Mouse (Mus musculus) adrenal gland, postnatal 4 days (tissue): ENCODE measurements around the gene Syt1. TPM values are rescaled to one million over a fixed set of nuclear protein-coding genes. Genes with fewer than 3 reads are reported as not detected.
A peak's percentile ranks its signal among the peaks of the same experiment; 100 is the strongest.

Source experiments
- DNase-seq, 2 experiments: peaks; one replicate each; pipeline ENCODE4 v3.0.0; 2021 to 2022; ENCODE audit warnings: low spot score in 2 of 2, mixed read lengths in 2 of 2
- long read RNA-seq, 2 experiments: library from polyadenylated mRNA; stranded (forward); transcript quantifications; one replicate each; pipeline ENCODE4 v2.0.0; 2021
- total RNA-seq, 2 experiments: library from RNA; stranded (reverse); gene quantifications; 2 replicates each; pipeline ENCODE4 v1.2.3; 2021

Syt1 gene
- 10 to 100 TPM; 24.9 to 30.7 TPM for total RNA-seq
- long read RNA-seq, experiment 1, full-length matches to known transcripts = 1 of 2 reads
- long read RNA-seq, experiment 1, partial matches to known transcripts = 0 of 2 reads
- long read RNA-seq, experiment 1, other reads (novel, unspliced or antisense) = 1 of 2 reads
- long read RNA-seq, experiment 2, partial matches to known transcripts = 2 of 12 reads
- long read RNA-seq, experiment 2, other reads (novel, unspliced or antisense) = 8 of 12 reads

- peak; percentile 3 for DNase-seq
Observed at GRCm38 (mm10) chr10:109010241-109011193, at the start of gene Syt1. Syt1 (minus strand) TSS chr10:109010982.

- DNase-seq = no peak
Observed at GRCm38 (mm10) chr10:109056500-109056899, 45.7 kb upstream of the Syt1 start.

DNA sequence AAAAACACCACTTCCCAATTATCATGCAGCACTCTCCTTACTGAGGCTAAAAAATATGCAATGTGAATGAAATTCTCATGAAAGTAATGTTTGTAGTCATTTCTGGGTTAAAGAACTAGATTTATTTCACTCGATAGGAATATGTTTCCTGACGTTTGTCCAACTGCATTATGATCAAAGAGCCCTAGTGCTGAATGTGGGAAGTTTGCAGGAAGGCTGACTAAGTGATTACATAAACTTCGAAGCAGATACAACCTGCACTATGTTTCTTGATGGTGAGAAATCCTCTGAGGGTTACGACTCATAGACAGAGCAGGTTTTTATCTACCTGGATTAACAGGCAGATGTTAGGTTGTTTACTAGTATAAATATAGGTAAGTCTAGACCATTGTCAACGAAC is 36.8 kb upstream of the Syt1 start:
- no peak for DNase-seq

GRCm38 (mm10) chr10:109046988-109047387 is 36.2 kb upstream of the Syt1 start:
- DNase-seq = no peak

DNA sequence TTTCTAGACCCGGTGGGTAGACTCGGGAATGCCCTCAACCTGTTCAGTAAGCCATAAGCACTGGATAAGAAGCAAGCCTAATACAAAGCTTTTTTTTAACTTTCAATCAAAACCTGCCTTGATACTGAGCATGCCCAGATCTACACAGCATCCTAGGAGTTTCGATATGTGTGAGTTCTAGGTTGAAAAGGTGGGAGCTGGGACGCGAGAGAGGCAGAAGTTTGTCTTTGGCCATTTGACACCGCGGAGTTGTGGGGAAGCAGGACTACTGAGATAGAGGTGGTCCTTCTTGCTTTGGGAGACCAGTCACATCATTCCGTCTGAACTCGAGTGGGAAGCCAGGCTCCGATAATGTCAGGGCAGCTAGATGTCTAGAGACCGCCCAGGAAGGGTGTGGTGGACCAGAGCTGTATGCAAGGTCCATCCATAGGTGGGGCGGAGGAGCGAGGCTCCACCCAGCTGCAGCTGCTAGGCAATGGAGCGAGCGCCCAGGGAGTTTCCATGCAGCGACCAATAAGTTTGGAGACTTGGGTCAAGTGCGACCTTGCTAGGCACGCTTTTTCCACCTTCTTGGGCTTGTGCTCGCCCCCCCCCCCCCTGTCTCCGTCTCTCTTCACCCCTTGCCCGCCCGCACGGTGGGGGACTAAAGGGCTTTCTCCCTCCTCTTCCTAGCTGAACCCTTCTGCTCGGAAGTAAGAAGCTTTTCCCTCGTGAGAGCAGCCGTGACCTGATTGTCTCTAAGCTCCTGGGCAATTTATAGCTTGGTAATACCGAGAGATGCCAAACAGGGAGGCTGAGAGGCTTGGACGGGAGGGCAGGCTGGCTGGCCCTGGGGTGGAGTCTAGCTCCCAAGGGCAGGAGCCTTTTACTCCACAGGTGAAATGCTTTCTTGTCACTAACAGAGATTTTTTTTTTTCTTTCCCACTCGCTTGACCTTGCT is 714 bp upstream of the Syt1 start:
- DNase-seq = peak; percentile 2 to 4

- DNase-seq = no peak
Observed at GRCm38 (mm10) chr10:109009831-109010230, 951 bp downstream of the Syt1 start.

DNA sequence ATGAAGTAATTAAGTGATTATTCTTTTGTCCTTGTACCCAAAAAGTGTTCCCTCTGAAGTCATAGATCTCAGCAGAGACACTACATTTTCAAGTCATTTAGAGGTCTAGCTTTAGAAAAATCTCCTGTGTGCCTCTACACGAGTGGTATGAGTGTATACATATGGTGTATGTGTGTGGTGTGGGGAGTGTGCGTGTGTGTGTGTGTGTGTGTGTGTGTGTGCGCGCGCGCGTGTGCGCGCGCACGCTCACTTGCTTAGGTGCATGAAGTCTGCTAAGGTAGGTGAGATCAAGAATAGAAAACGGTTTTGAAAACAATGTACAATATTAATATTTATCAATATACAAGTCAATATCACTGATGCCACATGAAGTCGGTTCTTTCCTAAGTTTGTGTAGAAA is 2.3 kb downstream of the Syt1 start:
- no peak for DNase-seq

- DNase-seq = no peak
Observed at GRCm38 (mm10) chr10:109003482-109003881, 7.3 kb downstream of the Syt1 start.

GRCm38 (mm10) chr10:108987250-108987649 is 23.5 kb downstream of the Syt1 start:
- no peak for DNase-seq

DNA sequence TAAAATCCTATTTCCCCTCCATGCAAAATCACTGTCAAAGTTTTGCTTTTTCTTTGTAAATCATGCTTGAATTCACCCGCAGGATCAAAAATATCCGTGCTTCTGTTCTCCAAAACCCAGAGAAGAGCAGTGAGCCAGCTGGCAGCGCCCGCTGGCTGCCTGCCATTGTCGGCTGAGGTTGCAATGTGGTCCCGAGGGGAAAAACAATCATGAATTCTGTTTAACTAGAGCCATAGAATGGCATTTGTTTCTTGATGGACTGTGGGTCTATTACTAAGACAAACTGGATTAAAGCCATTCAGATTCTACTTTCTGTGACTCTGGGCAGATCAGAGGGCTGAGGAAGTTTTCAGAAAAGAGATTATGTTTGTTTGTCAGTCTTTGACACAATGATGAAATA is 31.1 kb downstream of the Syt1 start:
- DNase-seq = peak in 1 of 2 experiments; percentile 13

GRCm38 (mm10) chr10:108954952-108955351 is 55.8 kb downstream of the Syt1 start:
- no peak for DNase-seq

GRCm38 (mm10) chr10:108952182-108952581 is 58.6 kb downstream of the Syt1 start:
- DNase-seq = no peak

GRCm38 (mm10) chr10:108936838-108937430 is 73.8 kb downstream of the Syt1 start:
- no peak for DNase-seq

GRCm38 (mm10) chr10:108930299-108930698 is 80.5 kb downstream of the Syt1 start:
- no peak for DNase-seq

DNA sequence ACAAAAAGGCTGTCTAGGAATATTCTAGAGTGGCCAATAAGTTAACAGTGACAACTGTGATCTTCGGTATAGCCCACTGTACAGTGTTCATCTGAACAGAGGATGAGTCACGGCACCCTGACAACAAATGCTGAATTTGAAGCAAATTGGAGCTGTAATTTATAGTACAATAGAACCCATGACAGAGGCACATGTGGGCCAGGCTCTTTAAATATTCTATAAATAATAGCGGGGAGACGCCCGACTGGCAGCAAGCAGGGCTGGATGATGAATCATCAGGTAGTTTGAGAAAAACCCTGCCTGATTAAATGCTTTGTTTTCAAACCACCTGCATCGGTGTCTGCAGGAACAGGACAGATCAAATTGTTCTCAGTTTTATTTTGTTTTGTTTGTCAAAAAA is 81.1 kb downstream of the Syt1 start:
- no peak for DNase-seq

DNA sequence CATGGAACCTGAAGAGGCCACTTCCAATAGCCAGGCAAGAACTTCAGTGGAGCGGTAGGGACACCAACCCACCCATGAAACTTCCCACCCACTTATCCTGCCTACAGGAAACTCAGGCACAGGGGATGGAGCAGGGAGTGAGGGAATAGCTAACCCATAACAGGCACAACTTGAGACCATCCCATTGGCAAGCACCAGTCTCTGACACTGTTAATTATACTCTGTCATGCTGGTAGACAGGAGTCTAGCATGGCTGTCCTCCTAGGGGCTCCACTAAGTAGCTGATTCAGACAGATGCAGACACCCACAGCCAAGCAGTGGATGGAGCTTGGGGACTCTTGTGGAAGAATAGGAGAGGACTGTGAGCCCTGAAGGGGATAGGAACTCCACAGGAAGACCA is 105.5 kb downstream of the Syt1 start:
- DNase-seq = no peak

- DNase-seq = no peak
Observed at GRCm38 (mm10) chr10:108904371-108904770, 106.4 kb downstream of the Syt1 start.

GRCm38 (mm10) chr10:108896529-108896928 is 114.3 kb downstream of the Syt1 start:
- no peak for DNase-seq

GRCm38 (mm10) chr10:108893288-108893687 is 117.5 kb downstream of the Syt1 start:
- DNase-seq = no peak

DNA sequence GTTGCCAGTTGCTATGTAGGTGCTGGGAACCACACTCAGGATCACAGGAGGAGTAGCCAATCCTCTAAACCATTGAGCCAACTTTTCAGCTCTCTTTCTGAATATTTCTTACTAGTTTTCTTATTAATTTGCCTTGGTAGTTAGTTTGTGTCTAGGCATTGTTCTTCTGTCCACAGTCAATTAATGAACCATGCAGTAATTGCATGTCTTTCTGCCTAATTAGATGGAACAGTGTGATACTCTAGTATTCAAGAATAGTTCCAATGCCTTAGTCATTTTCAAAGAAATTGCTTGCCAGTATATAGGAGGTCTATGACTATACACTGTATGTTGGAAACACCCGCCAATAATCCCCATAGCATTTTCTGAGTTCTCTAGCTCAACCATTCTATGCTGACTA is 118.3 kb downstream of the Syt1 start:
- no peak for DNase-seq

DNA sequence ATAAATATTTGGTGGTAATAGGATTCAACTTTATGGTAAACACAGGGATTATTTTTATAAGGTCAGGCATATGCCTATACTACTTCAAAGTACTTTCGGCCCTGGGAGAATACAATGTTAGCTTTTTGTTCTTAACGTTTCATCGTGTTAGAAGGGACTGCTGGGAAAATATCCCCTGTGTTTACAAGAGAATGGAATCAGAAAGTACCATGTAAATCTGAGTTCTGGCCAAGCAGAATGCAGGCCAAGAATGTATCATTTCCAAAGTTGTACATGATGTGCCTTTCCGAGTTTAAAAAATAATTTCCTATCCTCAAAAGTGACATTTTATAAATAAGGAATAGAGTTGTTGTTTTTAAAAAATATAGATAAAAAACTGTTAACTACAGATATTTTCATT is 121.7 kb downstream of the Syt1 start:
- no peak for DNase-seq
